In genomic region chr7:115025803-115026202, GRCm38 (mm10) we compare ENCODE assay signal across 25 mouse cellular contexts.
DNase-seq lines count a peak whose midpoint lies in the region; ATAC-seq and TF ChIP-seq lines count a peak whose summit lies in the region.
"Had no signal": no experiment of that assay in that cellular context is flagged by ENCODE, and none has a peak within 500 bp of the region (broad histone marks: within the 10 kb centered on the region; RNA-seq: fewer than 3 reads in every experiment).

No protein-coding gene starts in this region.

- no peaks in the 10 kb centered on the region for H3K4me1 ChIP-seq in midbrain, postnatal 0 days (ENCODE audit: insufficient read depth, low read length)
- H3K4me1 ChIP-seq in midbrain, embryonic 10.5 days = no peaks in the 10 kb centered on the region
- H3K4me1 ChIP-seq: forebrain, embryonic 10.5 days; forebrain, embryonic 13.5 days; heart, embryonic 12.5 days; heart, embryonic 15.5 days; hindbrain, embryonic 10.5 days; hindbrain, embryonic 13.5 days; intestine, embryonic 15.5 days had no signal

- no peak overlapping the region for H3K4me2 ChIP-seq in midbrain, postnatal 0 days (ENCODE audit: low read depth, low read length, poor library complexity, severe bottlenecking)
- H3K4me2 ChIP-seq: forebrain, embryonic 13.5 days; heart, embryonic 12.5 days; heart, embryonic 15.5 days; hindbrain, embryonic 13.5 days; intestine, embryonic 15.5 days had no signal

- no peaks in the 10 kb centered on the region for H3K9me3 ChIP-seq in midbrain, postnatal 0 days (ENCODE audit: low read length)
- no peaks in the 10 kb centered on the region for H3K9me3 ChIP-seq in midbrain, embryonic 10.5 days (replicated peaks)
- H3K9me3 ChIP-seq: forebrain, embryonic 10.5 days; forebrain, embryonic 13.5 days; heart, embryonic 12.5 days; heart, embryonic 15.5 days; hindbrain, embryonic 10.5 days; hindbrain, embryonic 13.5 days; intestine, embryonic 15.5 days had no signal

- H3K27me3 ChIP-seq in midbrain, postnatal 0 days (ENCODE audit: insufficient read depth, low read length) = no peaks in the 10 kb centered on the region
- no peaks in the 10 kb centered on the region for H3K27me3 ChIP-seq in midbrain, embryonic 10.5 days (ENCODE audit: low read depth, poor library complexity, severe bottlenecking)
- H3K27me3 ChIP-seq: forebrain, embryonic 13.5 days; heart, embryonic 12.5 days; heart, embryonic 15.5 days; hindbrain, embryonic 13.5 days; intestine, embryonic 15.5 days had no signal

- H3K27ac ChIP-seq in midbrain, postnatal 0 days (ENCODE audit: low read depth, low read length) = no peak overlapping the region
- no peak overlapping the region for H3K27ac ChIP-seq in midbrain, embryonic 10.5 days (replicated peaks)
- H3K27ac ChIP-seq: forebrain, embryonic 10.5 days; forebrain, embryonic 13.5 days; heart, embryonic 15.5 days; hindbrain, embryonic 10.5 days; hindbrain, embryonic 13.5 days; intestine, embryonic 15.5 days had no signal

- no peak overlapping the region for H3K4me3 ChIP-seq in midbrain, postnatal 0 days (ENCODE audit: low read depth, low read length)
- no peak overlapping the region for H3K4me3 ChIP-seq in midbrain, embryonic 10.5 days
- H3K4me3 ChIP-seq: forebrain, embryonic 10.5 days; forebrain, embryonic 13.5 days; heart, embryonic 12.5 days; heart, embryonic 15.5 days; hindbrain, embryonic 10.5 days; hindbrain, embryonic 13.5 days; intestine, embryonic 15.5 days had no signal

- no peak overlapping the region for H3K9ac ChIP-seq in midbrain, postnatal 0 days (replicated peaks; ENCODE audit: low read length, poor library complexity, severe bottlenecking)
- H3K9ac ChIP-seq: forebrain, embryonic 13.5 days; heart, embryonic 12.5 days; heart, embryonic 15.5 days; hindbrain, embryonic 13.5 days; intestine, embryonic 15.5 days had no signal

- TF ChIP-seq CTCF in midbrain, postnatal 0 days (IDR thresholded peaks at IDR 0.05) = no peak

- no peak for ATAC-seq in midbrain, postnatal 0 days (ENCODE audit: low FRiP score)
- ATAC-seq in megakaryocyte-erythroid progenitor cell, adult 5-6 weeks (replicated peaks; ENCODE audit: low FRiP score, low TSS enrichment, poor library complexity, severe bottlenecking) = peak; percentile 91
- no peak for ATAC-seq in granulocyte monocyte progenitor cell, adult 5-6 weeks (replicated peaks; ENCODE audit: poor library complexity, severe bottlenecking)
- ATAC-seq: forebrain, embryonic 13.5 days; forebrain, embryonic 16.5 days; hindbrain, embryonic 16.5 days; intestine, embryonic 15.5 days had no signal

- peak; percentile 22 to 42 for DNase-seq in cerebellum, postnatal 10 days
- no peak for DNase-seq in cerebellum, adult 11-12 months
- peak; percentile 8 for DNase-seq in midbrain, postnatal 0 days (ENCODE audit: low spot score)
- DNase-seq in midbrain, embryonic 10.5 days (ENCODE audit: low spot score) = no peak
- DNase-seq: adrenal gland, adult 2 months; adrenal gland, postnatal 14 days; cerebellum, adult 11 months; cerebellum, adult 8-10 months; cerebellum, postnatal 25 days; gastrocnemius, postnatal 10 days; gastrocnemius, postnatal 36 days; heart, adult 11 months; heart, postnatal 10 days; heart, postnatal 36 days had no signal

- no peaks in the 10 kb centered on the region for H3K36me3 ChIP-seq in midbrain, postnatal 0 days (ENCODE audit: insufficient read depth, low read length)
- H3K36me3 ChIP-seq in midbrain, embryonic 10.5 days = no peaks in the 10 kb centered on the region
- H3K36me3 ChIP-seq: forebrain, embryonic 10.5 days; heart, embryonic 12.5 days; heart, embryonic 15.5 days; hindbrain, embryonic 10.5 days; hindbrain, embryonic 13.5 days; intestine, embryonic 15.5 days had no signal

- WGBS in midbrain, postnatal 0 days = 87% methylated on average over 2 of the region's 2 CpGs
- WGBS in midbrain, embryonic 10.5 days = 90% methylated on average over 2 of the region's 2 CpGs

Comparison
In these comparisons a context has a peak if more than half of its experiments do, and no peak if none do; other contexts are left out.
1. DNase-seq: peak in cerebellum, postnatal 10 days (2 of 2) and midbrain, postnatal 0 days (single experiment); none in cerebellum, adult 11-12 months (single experiment) and midbrain, embryonic 10.5 days (single experiment).